Comparison of ENCODE assay signal across 17 mouse cellular contexts in genomic region chr9:35050701-35051454, GRCm38 (mm10).
DNase-seq lines count a peak whose midpoint lies in the region; ATAC-seq and TF ChIP-seq lines count a peak whose summit lies in the region.
"Had no signal": no experiment of that assay in that cellular context is flagged by ENCODE, and none has a peak within 500 bp of the region (broad histone marks: within the 10 kb centered on the region; RNA-seq: fewer than 3 reads in every experiment).

No protein-coding gene starts in this region.

- DNase-seq in gastrocnemius, adult 2 months, result no peak
- no peak for DNase-seq in gastrocnemius, postnatal 25 days
- DNase-seq in kidney, adult 11 months, result peak; percentile 1
- DNase-seq in kidney, postnatal 25 days, result no peak
- peak; percentile 3 to 35 for DNase-seq in spleen, postnatal 4 days (ENCODE audit: low spot score in 2 of 2)
- no peak for DNase-seq in spleen, postnatal 36 days (ENCODE audit: low spot score in 2 of 2)
- DNase-seq in layer of hippocampus, adult 18-20 months (ENCODE audit: low spot score in 2 of 2), result no peak
- DNase-seq: cerebellum, adult 8-10 months; embryo, embryonic 11 days; forebrain, postnatal 0 days; gastrocnemius, postnatal 14 days had no signal

- no peak overlapping the region for H3K4me2 ChIP-seq in limb, embryonic 13.5 days (replicated peaks)
- H3K4me2 ChIP-seq: hindbrain, embryonic 12.5 days; midbrain, embryonic 12.5 days had no signal

- no peaks in the 10 kb centered on the region for H3K9me3 ChIP-seq in limb, embryonic 13.5 days
- H3K9me3 ChIP-seq: G1E; hindbrain, embryonic 12.5 days; midbrain, embryonic 12.5 days had no signal

- H3K27me3 ChIP-seq in limb, embryonic 13.5 days, result no peaks in the 10 kb centered on the region
- H3K27me3 ChIP-seq: hindbrain, embryonic 12.5 days; midbrain, embryonic 12.5 days had no signal

- no peak overlapping the region for H3K9ac ChIP-seq in limb, embryonic 13.5 days
- H3K9ac ChIP-seq: forebrain, postnatal 0 days; hindbrain, embryonic 12.5 days; liver, embryonic 14.5 days; midbrain, embryonic 12.5 days had no signal

- no peak overlapping the region for H3K4me3 ChIP-seq in gastrocnemius, adult 2 months
- no peak overlapping the region for H3K4me3 ChIP-seq in limb, embryonic 13.5 days
- H3K4me3 ChIP-seq: hindbrain, embryonic 12.5 days; midbrain, embryonic 12.5 days had no signal

- H3K36me3 ChIP-seq in limb, embryonic 13.5 days, result peaks cover 71% of the 10 kb centered on the region

- intact Hi-C loops in gastrocnemius, adult 2 months (cut with DNase I), result no loop called here

- no peak for TF ChIP-seq CTCF in gastrocnemius, adult 2 months (IDR thresholded peaks at IDR 0.05)

- 94% methylated on average over 6 of the region's 6 CpGs for WGBS in limb, embryonic 13.5 days

- peaks cover 21% of the 10 kb centered on the region for H3K4me1 ChIP-seq in limb, embryonic 13.5 days
- H3K4me1 ChIP-seq: hindbrain, embryonic 12.5 days had no signal

- no peak for ATAC-seq in limb, embryonic 13.5 days (ENCODE audit: low FRiP score, low read depth)
- ATAC-seq: forebrain, postnatal 0 days; intestine, postnatal 0 days had no signal

- H3K27ac ChIP-seq in gastrocnemius, adult 2 months, result 0 out of 2 replicates have a peak overlapping the region, but pooled peaks have one; percentile 16
- H3K27ac ChIP-seq in limb, embryonic 13.5 days, result peak overlapping the region; percentile 28; the same call in 1 of the 2 replicates
- H3K27ac ChIP-seq: hindbrain, embryonic 12.5 days; liver, embryonic 14.5 days; midbrain, embryonic 12.5 days had no signal

Comparison
In these comparisons a context has a peak if more than half of its experiments do, and no peak if none do; other contexts are left out.
1. DNase-seq: peak in kidney, adult 11 months (single experiment) and spleen, postnatal 4 days (2 of 2); none in gastrocnemius, adult 2 months (single experiment), gastrocnemius, postnatal 25 days (single experiment), kidney, postnatal 25 days (0 of 2), spleen, postnatal 36 days (0 of 2) and layer of hippocampus, adult 18-20 months (0 of 2).